Mouse (Mus musculus): ENCODE results near the gene Wdr24. TPM values are rescaled to one million over a fixed set of nuclear protein-coding genes. Genes with fewer than 3 reads are reported as not detected.

Gene Wdr24
- polyA plus RNA-seq, 1 experiment: 18.0 TPM

DNA sequence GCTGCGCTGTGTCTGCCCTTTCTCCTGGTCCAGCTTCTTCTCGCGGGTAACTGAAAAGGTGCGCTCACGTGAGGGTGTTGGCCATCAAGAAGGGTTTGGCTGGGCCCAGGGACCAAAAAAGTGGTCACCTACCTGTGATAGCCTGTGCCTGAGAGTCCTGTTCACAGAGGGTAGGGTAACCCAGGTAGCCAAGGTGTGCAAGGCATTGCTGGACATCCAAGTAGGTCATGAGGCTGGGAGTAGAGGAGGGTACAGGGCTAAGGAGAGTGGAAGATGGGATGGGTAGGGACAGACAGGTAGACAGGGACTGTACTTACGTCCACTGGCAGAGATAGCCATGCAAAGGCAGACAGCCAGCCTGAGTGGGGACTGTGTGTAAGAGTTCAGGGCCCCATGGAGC, 17.1 kb downstream of the Wdr24 start:
- Histone ChIP-seq H3K79me2 (ENCODE audit: control insufficient read depth, insufficient read depth) (peaks cover 12% of the 10 kb centered on the region), H3K36me3 (ENCODE audit: control insufficient read depth, insufficient read depth) (peaks cover 13% of the 10 kb centered on the region), H3ac (ENCODE audit: control insufficient read depth, insufficient read length) (no peak overlapping the region), H3K27me3 (ENCODE audit: control insufficient read depth, insufficient read depth, insufficient read length) (no peaks in the 10 kb centered on the region), H3K4me2 (ENCODE audit: low read depth) (no peak overlapping the region), H3K4me3 (no peak overlapping the region)
- TF ChIP-seq CEBPB (IDR thresholded peaks at IDR 0.05; ENCODE audit: insufficient read depth, poor library complexity, severe bottlenecking) (no peak), USF1 (IDR thresholded peaks at IDR 0.05; ENCODE audit: low read depth) (no peak), MYOD1 (IDR thresholded peaks at IDR 0.05; ENCODE audit: control insufficient read depth in 1 of 3, insufficient read length in 2 of 3, low read depth in 2 of 3) (no peak), MAX (IDR thresholded peaks at IDR 0.05; ENCODE audit: low read depth) (no peak), E2F4 (IDR thresholded peaks at IDR 0.05; ENCODE audit: insufficient read depth) (no peak), POLR2A (IDR thresholded peaks at IDR 0.05; ENCODE audit: insufficient read length, low read depth) (no peak), SRF (IDR thresholded peaks at IDR 0.05; ENCODE audit: control insufficient read depth, insufficient read length, low read depth) (no peak), TCF3 (IDR thresholded peaks at IDR 0.05; ENCODE audit: insufficient read length, low read depth) (no peak), REST (IDR thresholded peaks at IDR 0.05; ENCODE audit: insufficient read depth, insufficient read length) (no peak), TCF12 (IDR thresholded peaks at IDR 0.05; ENCODE audit: insufficient read depth, poor library complexity, severe bottlenecking) (no peak), POLR2AphosphoS2 (IDR thresholded peaks at IDR 0.05; ENCODE audit: insufficient read length, low read depth) (no peak), MYOG (IDR thresholded peaks at IDR 0.05; ENCODE audit: control insufficient read depth in 1 of 3, insufficient read depth in 1 of 3, insufficient read length in 2 of 3, low read depth in 2 of 3) (no peak)

- Histone ChIP-seq H3K4me3 (no peak within 1 kb of the TSS), H3K36me3 (ENCODE audit: control insufficient read depth, insufficient read depth) (peaks cover 13% of the 10 kb centered on the region), H3ac (ENCODE audit: control insufficient read depth, insufficient read length) (no peak within 1 kb of the TSS), H3K4me2 (ENCODE audit: low read depth) (no peak within 1 kb of the TSS), H3K79me2 (ENCODE audit: control insufficient read depth, insufficient read depth) (peaks cover 12% of the 10 kb centered on the region), H3K27me3 (ENCODE audit: control insufficient read depth, insufficient read depth, insufficient read length) (no peaks in the 10 kb centered on the region)
- TF ChIP-seq CEBPB (IDR thresholded peaks at IDR 0.05; ENCODE audit: insufficient read depth, poor library complexity, severe bottlenecking) (no peak), TCF3 (IDR thresholded peaks at IDR 0.05; ENCODE audit: insufficient read length, low read depth) (no peak), POLR2A (IDR thresholded peaks at IDR 0.05; ENCODE audit: insufficient read length, low read depth) (no peak), SRF (IDR thresholded peaks at IDR 0.05; ENCODE audit: control insufficient read depth, insufficient read length, low read depth) (peak; percentile 21)
These were observed 17.9 kb downstream of the Wdr24 start, which contains the start of gene Gm20683 for GRCm38 (mm10) chr17:25841117-25841880. Gene Gm20683 (minus strand): TSS chr17:25841763.

DNA sequence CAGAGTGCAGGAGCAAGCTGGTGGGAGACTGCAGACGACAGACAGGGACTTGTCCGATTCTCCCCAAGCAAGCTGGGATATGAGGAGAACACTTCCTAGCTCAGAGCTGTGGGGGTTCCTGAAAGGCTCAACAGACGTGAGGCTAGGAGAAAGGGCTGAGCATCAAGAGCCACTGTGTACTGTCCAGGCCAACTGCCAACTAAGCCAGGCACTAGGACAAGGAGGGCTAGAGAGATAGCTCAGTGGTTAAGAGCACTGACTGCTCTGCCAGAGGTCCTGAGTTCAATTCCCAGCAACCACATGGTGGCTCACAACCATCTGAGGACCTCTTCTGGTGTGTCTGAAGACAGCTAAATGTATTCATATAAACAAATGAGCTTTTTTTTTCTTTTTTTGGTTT, 19.1 kb downstream of the Wdr24 start:
- TF ChIP-seq MAX (IDR thresholded peaks at IDR 0.05; ENCODE audit: low read depth) (no peak), POLR2A (IDR thresholded peaks at IDR 0.05; ENCODE audit: insufficient read length, low read depth) (no peak), REST (IDR thresholded peaks at IDR 0.05; ENCODE audit: insufficient read depth, insufficient read length) (no peak), SRF (IDR thresholded peaks at IDR 0.05; ENCODE audit: control insufficient read depth, insufficient read length, low read depth) (no peak), USF1 (IDR thresholded peaks at IDR 0.05; ENCODE audit: low read depth) (no peak), CEBPB (IDR thresholded peaks at IDR 0.05; ENCODE audit: insufficient read depth, poor library complexity, severe bottlenecking) (no peak), MYOD1 (IDR thresholded peaks at IDR 0.05; ENCODE audit: control insufficient read depth in 1 of 3, insufficient read length in 2 of 3, low read depth in 2 of 3) (no peak)
- Histone ChIP-seq H3ac (ENCODE audit: control insufficient read depth, insufficient read length) (no peak overlapping the region), H3K36me3 (ENCODE audit: control insufficient read depth, insufficient read depth) (peaks cover 13% of the 10 kb centered on the region), H3K4me3 (no peak overlapping the region), H3K27me3 (ENCODE audit: control insufficient read depth, insufficient read depth, insufficient read length) (no peaks in the 10 kb centered on the region), H3K4me2 (ENCODE audit: low read depth) (no peak overlapping the region), H3K79me2 (ENCODE audit: control insufficient read depth, insufficient read depth) (peaks cover 12% of the 10 kb centered on the region)

GRCm38 (mm10) chr17:25843122-25843521, 19.7 kb downstream of the Wdr24 start:
- Histone ChIP-seq H3ac (ENCODE audit: control insufficient read depth, insufficient read length) (peak overlapping the region; percentile 59), H3K27me3 (ENCODE audit: control insufficient read depth, insufficient read depth, insufficient read length) (no peaks in the 10 kb centered on the region), H3K79me2 (ENCODE audit: control insufficient read depth, insufficient read depth) (peaks cover 12% of the 10 kb centered on the region), H3K4me2 (ENCODE audit: low read depth) (peak overlapping the region; percentile 68), H3K36me3 (ENCODE audit: control insufficient read depth, insufficient read depth) (peaks cover 9% of the 10 kb centered on the region), H3K4me3 (peak overlapping the region; percentile 42)
- TF ChIP-seq POLR2AphosphoS2 (IDR thresholded peaks at IDR 0.05; ENCODE audit: insufficient read length, low read depth): no peak
- TF ChIP-seq TCF12 (IDR thresholded peaks at IDR 0.05; ENCODE audit: insufficient read depth, poor library complexity, severe bottlenecking): no peak
- TF ChIP-seq SRF (IDR thresholded peaks at IDR 0.05; ENCODE audit: control insufficient read depth, insufficient read length, low read depth): no peak
- no peak for TF ChIP-seq USF1 (IDR thresholded peaks at IDR 0.05; ENCODE audit: low read depth)
- TF ChIP-seq CEBPB (IDR thresholded peaks at IDR 0.05; ENCODE audit: insufficient read depth, poor library complexity, severe bottlenecking): no peak
- TF ChIP-seq MAX (IDR thresholded peaks at IDR 0.05; ENCODE audit: low read depth): no peak
- no peak for TF ChIP-seq MYOD1 (IDR thresholded peaks at IDR 0.05; ENCODE audit: control insufficient read depth in 1 of 3, insufficient read length in 2 of 3, low read depth in 2 of 3)
- no peak for TF ChIP-seq MYOG (IDR thresholded peaks at IDR 0.05; ENCODE audit: control insufficient read depth in 1 of 3, insufficient read depth in 1 of 3, insufficient read length in 2 of 3, low read depth in 2 of 3)
- no peak for TF ChIP-seq TCF3 (IDR thresholded peaks at IDR 0.05; ENCODE audit: insufficient read length, low read depth)
- no peak for TF ChIP-seq E2F4 (IDR thresholded peaks at IDR 0.05; ENCODE audit: insufficient read depth)
- TF ChIP-seq REST (IDR thresholded peaks at IDR 0.05; ENCODE audit: insufficient read depth, insufficient read length): no peak
- TF ChIP-seq POLR2A (IDR thresholded peaks at IDR 0.05; ENCODE audit: insufficient read length, low read depth): no peak
